Comparison of ENCODE assay signal across 11 mouse cellular contexts in the genomic region with DNA sequence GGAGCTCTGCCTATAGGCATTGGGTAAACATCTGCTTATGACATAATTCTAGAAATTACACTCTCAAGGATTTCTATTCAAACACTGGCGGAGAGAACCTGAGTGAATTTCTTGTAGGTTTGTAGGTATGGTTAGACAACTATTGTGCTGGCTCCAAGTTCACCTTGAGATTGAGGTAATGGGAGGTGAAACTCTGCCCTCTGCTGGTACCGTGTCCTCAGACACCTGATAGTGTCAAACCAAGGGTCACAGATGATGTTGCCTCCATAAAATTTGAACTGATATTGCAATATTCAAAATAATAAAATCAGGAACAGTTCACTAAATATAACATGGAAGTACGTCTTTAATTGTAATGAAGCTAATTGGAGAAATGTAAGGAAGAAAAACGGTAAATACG. TPM values are rescaled to one million over a fixed set of nuclear protein-coding genes. Genes with fewer than 3 reads are reported as not detected.
DNase-seq lines count a peak whose midpoint lies in the region; ATAC-seq and TF ChIP-seq lines count a peak whose summit lies in the region.
"Had no signal": no experiment of that assay in that cellular context is flagged by ENCODE, and none has a peak within 500 bp of the region (broad histone marks: within the 10 kb centered on the region; RNA-seq: fewer than 3 reads in every experiment).

No protein-coding gene starts in this region.

- H3K4me2 ChIP-seq in midbrain, embryonic 16.5 days (ENCODE audit: low read length) = no peak overlapping the region
- H3K4me2 ChIP-seq: limb, embryonic 15.5 days; neural tube, embryonic 12.5 days had no signal

- H3K27me3 ChIP-seq in midbrain, embryonic 16.5 days (ENCODE audit: control insufficient read depth, insufficient read depth, low read depth, low read length) = no peaks in the 10 kb centered on the region
- H3K27me3 ChIP-seq: limb, embryonic 15.5 days; neural tube, embryonic 12.5 days had no signal

- H3K9me3 ChIP-seq in midbrain, embryonic 16.5 days (replicated peaks; ENCODE audit: control insufficient read depth, low read length, poor library complexity, severe bottlenecking) = no peaks in the 10 kb centered on the region
- H3K9me3 ChIP-seq: limb, embryonic 15.5 days; neural tube, embryonic 12.5 days had no signal

- H3K27ac ChIP-seq in layer of hippocampus, adult 2 months = no peak overlapping the region
- no peak overlapping the region for H3K27ac ChIP-seq in midbrain, embryonic 16.5 days (ENCODE audit: low read length)
- H3K27ac ChIP-seq: limb, embryonic 15.5 days; neural tube, embryonic 12.5 days had no signal

- 63% methylated on average over 5 of the region's 5 CpGs for WGBS in midbrain, embryonic 16.5 days

- peak; percentile 53 for TF ChIP-seq CTCF in layer of hippocampus, adult 2 months (conservative IDR thresholded peaks at IDR 0.05)

- DNase-seq in layer of hippocampus, adult 2 months (ENCODE audit: low spot score in 2 of 2) = no peak
- DNase-seq in layer of hippocampus, adult 9-11 months = no peak
- peak; percentile 27 for DNase-seq in ES-CJ7 (ENCODE audit: low read depth, low spot score)
- peak; percentile 39 for DNase-seq in adrenal gland, postnatal 25 days
- DNase-seq in lung, postnatal 25 days (ENCODE audit: low spot score) = peak; percentile 9
- no peak for DNase-seq in frontal cortex, postnatal 14 days (ENCODE audit: low spot score in 2 of 2)

- no peaks in the 10 kb centered on the region for H3K4me1 ChIP-seq in midbrain, embryonic 16.5 days (ENCODE audit: control insufficient read depth, insufficient read depth, low read length)
- H3K4me1 ChIP-seq: limb, embryonic 15.5 days; neural tube, embryonic 12.5 days had no signal

- no peaks in the 10 kb centered on the region for H3K36me3 ChIP-seq in midbrain, embryonic 16.5 days (ENCODE audit: control insufficient read depth, insufficient read depth, low read length)
- H3K36me3 ChIP-seq: limb, embryonic 15.5 days; neural tube, embryonic 12.5 days had no signal

- no peak for ATAC-seq in megakaryocyte, adult 5-6 weeks (ENCODE audit: poor library complexity, severe bottlenecking)
- ATAC-seq in midbrain, embryonic 16.5 days = no peak

- no peak overlapping the region for H3K9ac ChIP-seq in midbrain, embryonic 16.5 days (ENCODE audit: low read depth, low read length)
- H3K9ac ChIP-seq: limb, embryonic 15.5 days; neural tube, embryonic 12.5 days had no signal

- H3K4me3 ChIP-seq in layer of hippocampus, adult 2 months = no peak overlapping the region
- H3K4me3 ChIP-seq in midbrain, embryonic 16.5 days (ENCODE audit: low read depth, low read length) = no peak overlapping the region
- H3K4me3 ChIP-seq: limb, embryonic 15.5 days; neural tube, embryonic 12.5 days had no signal

RNA-seq across cellular contexts. Expression of gene Agtr1b, which starts 32.3 kb away (rescaled TPM):
- total RNA-seq in layer of hippocampus, adult 2 months (2021) = under 1 TPM in 1 of 2 experiments, not detected in 1; 0.15 TPM
- 7.9 and 8.4 TPM in 2 replicates for total RNA-seq in adrenal gland, postnatal 25 days (2021)
- not detected in 2 replicates for total RNA-seq in megakaryocyte, adult 5-6 weeks (2015)
- total RNA-seq in megakaryocyte, adult 5-6 weeks (2017) = not detected in 2 replicates
- 0.40 TPM in 1 of 2 replicates, not detected in the other for polyA plus RNA-seq in midbrain, embryonic 16.5 days (2015; fragmentation: Nextera tagmentation; extraction: Ambion mirVana)
- total RNA-seq: heart, postnatal 14 days had no signal

RNA-seq across cellular contexts. Expression of gene Cpb1, which starts 59.1 kb away (rescaled TPM):
- total RNA-seq in layer of hippocampus, adult 2 months (2021) = not detected
- 4.3 and 5.1 TPM in 2 replicates for total RNA-seq in adrenal gland, postnatal 25 days (2021)
- total RNA-seq in megakaryocyte, adult 5-6 weeks (2015) = not detected in 2 replicates
- total RNA-seq in megakaryocyte, adult 5-6 weeks (2017) = not detected in 2 replicates
- polyA plus RNA-seq in midbrain, embryonic 16.5 days (2015; fragmentation: Nextera tagmentation; extraction: Ambion mirVana) = 0.06 TPM in 1 of 2 replicates, not detected in the other
- total RNA-seq: heart, postnatal 14 days had no signal
- polyA plus RNA-seq: neural tube, embryonic 12.5 days had no signal

Comparison
In these comparisons a context has a peak if more than half of its experiments do, and no peak if none do; other contexts are left out.
1. DNase-seq: peak in ES-CJ7 (single experiment), adrenal gland, postnatal 25 days (single experiment) and lung, postnatal 25 days (single experiment); none in layer of hippocampus, adult 2 months (0 of 2), layer of hippocampus, adult 9-11 months (single experiment) and frontal cortex, postnatal 14 days (0 of 2).